Mouse (Mus musculus) embryonic facial prominence, embryonic 11.5 days (tissue): ENCODE measurements around the gene Glt1d1. TPM values are rescaled to one million over a fixed set of nuclear protein-coding genes. Genes with fewer than 3 reads are reported as not detected.
"Not testable (repeated sequence)": the region's sequence is repeated elsewhere in the genome, so short reads cannot be mapped to it uniquely, and the experiment has no call there.

Experiments
- ATAC-seq: fragments of 200-750 bp; cut with Nextera tagmentation; replicated peaks from 2 replicates; pipeline ENCODE4 v1.8.0; 2017; ENCODE audit warnings: low read depth; ENCODE audit not compliant: insufficient number of reproducible peaks, low FRiP score, low TSS enrichment
- DNase-seq: peaks from one replicate; pipeline ENCODE4 v3.0.0-alpha.2; 2015; ENCODE audit warnings: low spot score
- H3K27ac ChIP-seq: fragments of 300-500 bp; sonication (generic); replicated peaks from 2 replicates; pipeline ENCODE4 v1.5.1; 2014; ENCODE audit warnings: mild to moderate bottlenecking, low read depth, low read length, control low read depth
- H3K27me3 ChIP-seq: fragments of 300-500 bp; sonication (generic); 2 replicates; pipeline ENCODE4 v1.6.1; 2014; ENCODE audit warnings: mild to moderate bottlenecking, low read length, moderate library complexity, mixed read lengths; ENCODE audit not compliant: control insufficient read depth, insufficient read depth
- H3K36me3 ChIP-seq: fragments of 300-500 bp; sonication (generic); replicated peaks from 2 replicates; pipeline ENCODE4 v1.6.1; 2014; ENCODE audit warnings: low read depth, mild to moderate bottlenecking, low read length, moderate library complexity, mixed read lengths; ENCODE audit not compliant: control insufficient read depth, insufficient read depth
- H3K4me1 ChIP-seq: fragments of 300-500 bp; sonication (generic); 2 replicates; pipeline ENCODE4 v1.6.1; 2014; ENCODE audit warnings: low read length, mixed read lengths; ENCODE audit not compliant: control insufficient read depth, insufficient read depth
- H3K4me2 ChIP-seq: fragments of 300-500 bp; sonication (generic); 2 replicates; pipeline ENCODE4 v1.6.1; 2014; ENCODE audit warnings: low read depth, mild to moderate bottlenecking, control low read depth, low read length, moderate library complexity
- H3K4me3 ChIP-seq: fragments of 300-500 bp; sonication (generic); 2 replicates; pipeline ENCODE4 v1.5.1; 2014; ENCODE audit warnings: low read depth, low read length, control low read depth
- H3K9ac ChIP-seq: fragments of 300-500 bp; sonication (generic); replicated peaks from 2 replicates; pipeline ENCODE4 v1.6.1; 2014; ENCODE audit warnings: mild to moderate bottlenecking, control low read depth, low read length
- H3K9me3 ChIP-seq: fragments of 300-500 bp; sonication (generic); replicated peaks from 2 replicates; pipeline ENCODE4 v1.6.1; 2016; ENCODE audit warnings: mild to moderate bottlenecking, low read length, inconsistent platforms, mixed read lengths; ENCODE audit not compliant: control insufficient read depth
- WGBS: fragments of 180-500 bp; shearing (Covaris S2); extraction: QIAGEN DNeasy Blood & Tissue Kit; methylation state at CpG from one replicate; pipeline ENCODE4 v1.1.7; 2014; 5-methylcytosine and 5-hydroxymethylcytosine counted together
- polyA plus RNA-seq: library from polyadenylated mRNA; unstranded; fragments of >200 nt; fragmentation: Nextera tagmentation; extraction: Ambion mirVana; gene quantifications from 2 replicates; pipeline ENCODE4 v1.2.1, GENCODE M21; 2014

Glt1d1 gene
- polyA plus RNA-seq, 1 experiment from 2014 or later = 1.3 TPM

- Histone ChIP-seq H3K4me3 (no peak overlapping the region), H3K9ac (no peak overlapping the region), H3K9me3 (no peaks in the 10 kb centered on the region), H3K4me1 (no peaks in the 10 kb centered on the region), H3K27ac (no peak overlapping the region), H3K4me2 (no peak overlapping the region), H3K27me3 (no peaks in the 10 kb centered on the region), H3K36me3 (no peaks in the 10 kb centered on the region)
- 90% methylated on average over 16 of the region's 16 CpGs for WGBS
- ATAC-seq (no peak), DNase-seq (no peak)
Measured at GRCm38 (mm10) chr5:127741331-127741730, 109.3 kb downstream of the Glt1d1 start.

GRCm38 (mm10) chr5:127749540-127749939, 117.5 kb downstream of the Glt1d1 start:
- not testable (repeated sequence) for ATAC-seq
- 95% methylated on average over 3 of the region's 3 CpGs for WGBS

GRCm38 (mm10) chr5:127751262-127751975, 119.4 kb downstream of the Glt1d1 start:
- H3K27ac ChIP-seq = no peak overlapping the region

More at GRCm38 (mm10) chr5:127749540-127749939, 117.5 kb downstream of the Glt1d1 start:
- not testable (repeated sequence) for H3K9me3 ChIP-seq, H3K4me1 ChIP-seq, H3K9ac ChIP-seq, H3K4me2 ChIP-seq, H3K27ac ChIP-seq, H3K36me3 ChIP-seq, DNase-seq, H3K27me3 ChIP-seq, H3K4me3 ChIP-seq

DNA sequence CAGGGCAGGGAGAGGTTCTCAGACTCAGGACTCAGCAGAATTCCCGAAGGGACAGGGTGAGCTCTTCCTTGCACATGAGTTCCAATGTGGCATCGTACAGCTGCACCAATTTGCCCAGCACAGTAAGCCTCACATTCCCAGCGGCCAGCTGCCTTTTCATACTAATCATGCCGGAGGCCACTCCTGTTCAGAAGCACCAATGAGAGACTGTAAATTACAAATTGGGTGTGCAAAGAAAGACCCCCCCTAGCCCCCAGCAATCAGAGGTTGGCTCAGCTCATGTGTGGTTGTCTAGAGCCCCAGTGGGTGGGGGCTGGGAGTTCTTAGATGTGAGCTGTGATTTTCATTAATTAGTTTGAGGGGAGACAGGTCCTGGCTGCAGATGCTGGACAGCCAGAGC, 123.5 kb downstream of the Glt1d1 start:
- no peak overlapping the region for H3K9ac ChIP-seq
- no peak overlapping the region for H3K27ac ChIP-seq
- WGBS = 74% methylated on average over 4 of the region's 4 CpGs
- no peak overlapping the region for H3K4me2 ChIP-seq
- H3K9me3 ChIP-seq = no peaks in the 10 kb centered on the region
- 0 out of 2 replicates have a peak, but pooled peaks cover 4% of the 10 kb centered on the region for H3K4me1 ChIP-seq
- H3K4me3 ChIP-seq = no peak overlapping the region
- ATAC-seq = no peak
- H3K27me3 ChIP-seq = no peaks in the 10 kb centered on the region
- no peak for DNase-seq
- no peaks in the 10 kb centered on the region for H3K36me3 ChIP-seq

More at GRCm38 (mm10) chr5:127751262-127751975, 119.4 kb downstream of the Glt1d1 start:
- Histone ChIP-seq H3K36me3 (no peaks in the 10 kb centered on the region), H3K4me3 (no peak overlapping the region), H3K9me3 (no peaks in the 10 kb centered on the region), H3K4me1 (0 out of 2 replicates have a peak, but pooled peaks cover 4% of the 10 kb centered on the region), H3K4me2 (peak overlapping the region; percentile 8; the same call in 1 of the 2 replicates), H3K27me3 (no peaks in the 10 kb centered on the region), H3K9ac (no peak overlapping the region)
- WGBS = 20% methylated on average over 20 of the region's 20 CpGs
- DNase-seq = peak; percentile 77
- peak; percentile 68 for ATAC-seq

DNA sequence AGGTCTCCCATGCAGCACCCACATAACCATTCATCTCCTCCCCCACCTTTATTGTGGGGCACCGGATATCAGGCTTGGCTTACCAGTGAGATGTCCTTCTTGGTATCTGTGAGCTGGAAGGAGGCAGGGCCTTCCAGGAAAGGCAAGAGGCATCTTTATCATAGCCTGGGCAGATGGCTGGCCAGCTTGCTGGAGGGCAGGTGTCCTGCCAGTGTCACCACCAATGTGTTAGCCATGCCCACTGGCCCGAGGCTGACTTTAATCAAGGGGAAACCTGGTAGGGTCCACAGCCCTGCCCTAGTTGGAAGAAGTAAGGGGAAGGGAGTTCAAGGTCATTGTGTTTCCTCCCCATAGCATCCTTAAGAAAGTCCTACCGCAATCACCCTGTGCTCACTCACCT, 123.9 kb downstream of the Glt1d1 start:
- H3K9me3 ChIP-seq = no peaks in the 10 kb centered on the region
- H3K4me3 ChIP-seq = no peak overlapping the region
- 76% methylated on average over 3 of the region's 3 CpGs for WGBS
- no peak overlapping the region for H3K27ac ChIP-seq
- no peaks in the 10 kb centered on the region for H3K27me3 ChIP-seq
- 0 out of 2 replicates have a peak, but pooled peaks cover 3% of the 10 kb centered on the region for H3K4me1 ChIP-seq
- H3K4me2 ChIP-seq = no peak overlapping the region
- no peak overlapping the region for H3K9ac ChIP-seq
- DNase-seq (no peak), ATAC-seq (no peak)
- H3K36me3 ChIP-seq = no peaks in the 10 kb centered on the region

GRCm38 (mm10) chr5:127756671-127757423, 124.8 kb downstream of the Glt1d1 start:
- no peak for DNase-seq
- WGBS = 93% methylated on average over 4 of the region's 4 CpGs
- no peak overlapping the region for H3K9ac ChIP-seq
- H3K9me3 ChIP-seq = no peaks in the 10 kb centered on the region
- no peak overlapping the region for H3K27ac ChIP-seq
- no peaks in the 10 kb centered on the region for H3K27me3 ChIP-seq
- no peak overlapping the region for H3K4me3 ChIP-seq
- H3K4me1 ChIP-seq = no peaks in the 10 kb centered on the region
- H3K36me3 ChIP-seq = no peaks in the 10 kb centered on the region
- ATAC-seq = no peak
- no peak overlapping the region for H3K4me2 ChIP-seq

DNA sequence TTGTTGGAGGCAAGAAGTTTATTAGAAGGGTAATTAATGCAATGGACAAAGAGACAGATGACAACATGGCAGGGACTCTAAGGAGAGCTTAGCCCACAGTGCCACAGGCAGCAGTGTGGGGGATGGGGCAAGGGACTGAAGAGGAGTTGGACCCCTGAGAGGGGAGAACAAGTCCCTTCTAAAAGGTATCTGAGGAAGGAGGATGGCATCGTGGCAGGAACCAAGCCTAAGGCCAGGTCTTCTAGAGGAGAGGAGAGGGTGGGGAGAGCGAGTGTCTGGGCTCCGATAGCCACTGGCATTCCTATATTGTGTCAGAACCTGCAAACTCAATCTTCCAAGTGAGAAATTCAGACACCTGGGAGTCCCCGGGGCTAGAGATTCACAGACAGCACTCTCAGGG, 126.5 kb downstream of the Glt1d1 start:
- H3K36me3 ChIP-seq = no peaks in the 10 kb centered on the region
- no peaks in the 10 kb centered on the region for H3K4me1 ChIP-seq
- H3K27me3 ChIP-seq = no peaks in the 10 kb centered on the region
- ATAC-seq = no peak
- no peak overlapping the region for H3K4me2 ChIP-seq
- no peaks in the 10 kb centered on the region for H3K9me3 ChIP-seq
- H3K4me3 ChIP-seq = no peak overlapping the region
- WGBS = 76% methylated on average over 4 of the region's 4 CpGs
- no peak for DNase-seq
- H3K9ac ChIP-seq = no peak overlapping the region
- H3K27ac ChIP-seq = no peak overlapping the region
